Mouse (Mus musculus) embryonic fibroblast, embryonic 13.5 days (primary cell): Measurements from ENCODE around the gene Ppargc1a.

Experiments
- CTCF ChIP-seq: IDR thresholded peaks from 2 replicates; pipeline ENCODE4 v1.5.1; 2011; ENCODE audit warnings: mild to moderate bottlenecking, control low read depth, low read length, moderate library complexity, borderline replicate concordance; ENCODE audit not compliant: insufficient read depth
- POLR2A ChIP-seq: IDR thresholded peaks from 2 replicates; pipeline ENCODE4 v1.6.1; 2011; ENCODE audit warnings: low read depth, mild to moderate bottlenecking, control low read depth, low read length, moderate library complexity

DNA sequence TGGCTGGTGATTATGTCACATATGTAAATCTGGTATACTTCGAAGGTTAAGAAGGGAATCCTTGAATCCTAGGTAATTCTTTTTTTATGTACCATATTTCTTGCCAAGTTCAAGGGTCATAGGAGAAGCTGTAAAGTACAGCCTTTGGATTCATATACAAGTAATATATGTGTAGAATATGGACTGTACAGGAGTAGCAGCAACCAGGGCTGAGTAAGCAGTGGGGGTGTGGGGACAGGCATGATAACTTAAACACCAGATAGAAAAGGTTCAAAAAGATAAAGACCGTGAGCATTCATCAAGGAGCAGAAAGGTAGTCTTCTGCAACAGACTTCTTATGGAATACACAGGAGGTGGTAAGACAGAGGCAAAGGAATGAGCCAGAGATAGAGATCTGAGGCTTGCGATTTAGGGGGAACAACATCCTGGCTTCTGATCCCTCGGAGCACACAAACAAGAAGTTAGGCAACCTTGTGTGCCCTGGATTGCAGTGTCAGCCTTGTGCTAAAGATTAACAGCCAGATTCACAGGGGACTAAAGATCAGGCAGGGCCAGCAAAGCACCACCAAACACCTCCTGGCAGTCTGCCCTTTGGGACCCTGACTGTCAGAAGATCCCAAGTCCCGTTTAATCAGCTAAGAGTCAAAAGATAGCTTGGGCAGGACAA is 39.9 kb downstream of the Ppargc1a start:
- TF ChIP-seq POLR2A: no peak
- no peak for TF ChIP-seq CTCF
